9 mouse cellular contexts compared by ENCODE assay signal in genomic region chr1:91539246-91539645, GRCm38 (mm10). TPM values are rescaled to one million over a fixed set of nuclear protein-coding genes. Genes with fewer than 3 reads are reported as not detected.
DNase-seq lines count a peak whose midpoint lies in the region; ATAC-seq and TF ChIP-seq lines count a peak whose summit lies in the region.
"Had no signal": no experiment of that assay in that cellular context is flagged by ENCODE, and none has a peak within 500 bp of the region (broad histone marks: within the 10 kb centered on the region; RNA-seq: fewer than 3 reads in every experiment).

No protein-coding gene starts in this region.

- H3K4me3 ChIP-seq in gastrocnemius, adult 2 months = peak overlapping the region; percentile 96
- no peak overlapping the region for H3K4me3 ChIP-seq in bone marrow, adult 2 months (replicated peaks; ENCODE audit: control insufficient read depth, low read depth, low read length)
- H3K4me3 ChIP-seq in hindbrain, embryonic 14.5 days (replicated peaks; ENCODE audit: low read length) = 0 out of 2 replicates have a peak overlapping the region, but pooled peaks have one; percentile 93

- TF ChIP-seq POLR2A in bone marrow, adult 2 months (IDR thresholded peaks at IDR 0.05; ENCODE audit: borderline replicate concordance, control insufficient read depth, low read depth, low read length) = no peak

- peaks cover 25% of the 10 kb centered on the region for H3K27me3 ChIP-seq in hindbrain, embryonic 14.5 days (ENCODE audit: control insufficient read depth, insufficient read depth, low read length)

- H3K4me2 ChIP-seq in hindbrain, embryonic 14.5 days (replicated peaks) = peak overlapping the region; percentile 98

- H3K9ac ChIP-seq in hindbrain, embryonic 14.5 days = no peak overlapping the region; the same call in 1 of the 2 replicates

- H3K4me1 ChIP-seq in bone marrow, adult 2 months (ENCODE audit: control insufficient read depth, insufficient read depth, low read length) = no peaks in the 10 kb centered on the region; the same call in 1 of the 2 replicates
- peaks cover 20% of the 10 kb centered on the region for H3K4me1 ChIP-seq in hindbrain, embryonic 14.5 days (replicated peaks; ENCODE audit: control insufficient read depth, insufficient read depth, low read length)

- TF ChIP-seq CTCF in gastrocnemius, adult 2 months (IDR thresholded peaks at IDR 0.05) = no peak
- TF ChIP-seq CTCF in bone marrow, adult 2 months (IDR thresholded peaks at IDR 0.05; ENCODE audit: control insufficient read depth, insufficient read depth, low read length) = no peak

- H3K27ac ChIP-seq in gastrocnemius, adult 2 months = no peak overlapping the region; the same call in 1 of the 2 replicates
- H3K27ac ChIP-seq in bone marrow, adult 2 months (ENCODE audit: control insufficient read depth, insufficient read depth, low read depth, low read length, poor library complexity) = peak overlapping the region; percentile 91
- H3K27ac ChIP-seq in hindbrain, embryonic 14.5 days = no peak overlapping the region

- 32% methylated on average over 6 of the region's 6 CpGs for WGBS in bone marrow, adult 2 months
- whole genome bisulfite sequencing in hindbrain, embryonic 14.5 days = 40% methylated on average over 6 of the region's 6 CpGs

- H3K9me3 ChIP-seq in hindbrain, embryonic 14.5 days (ENCODE audit: control insufficient read depth, low read length) = no peaks in the 10 kb centered on the region

- DNase-seq in gastrocnemius, adult 2 months = no peak
- DNase-seq in gastrocnemius, postnatal 36 days = no peak
- no peak for DNase-seq in hindbrain, embryonic 14.5 days (ENCODE audit: low spot score)
- DNase-seq in MN1 (ENCODE audit: low spot score) = no peak
- no peak for DNase-seq in left cerebral cortex, postnatal 36 days (ENCODE audit: low spot score in 2 of 2)
- DNase-seq: adrenal gland, postnatal 25 days had no signal

- ATAC-seq in hindbrain, embryonic 14.5 days (ENCODE audit: low FRiP score) = no peak
- peak; percentile 5; the same call in 1 of the 2 replicates for ATAC-seq in megakaryocyte-erythroid progenitor cell, adult 5-6 weeks (replicated peaks; ENCODE audit: low FRiP score, low TSS enrichment, poor library complexity, severe bottlenecking)
- no peak for ATAC-seq in activated CD4-positive, CD25-positive, alpha-beta regulatory T cell, adult 4 months

- H3K36me3 ChIP-seq in hindbrain, embryonic 14.5 days (replicated peaks; ENCODE audit: control insufficient read depth, insufficient read depth) = peaks cover 3% of the 10 kb centered on the region

- intact Hi-C loops in gastrocnemius, adult 2 months (cut with DNase I) = no loop called here
- intact Hi-C loops in gastrocnemius, postnatal 36 days (cut with DNase I) = no loop called here
- intact Hi-C loops in left cerebral cortex, postnatal 36 days (cut with DNase I) = loop anchor here (10.0 kb wide), 1 partner anchor 336 kb away; no protein-coding TSS in a partner anchor

RNA-seq across cellular contexts. Expression of gene Asb1, which starts 1.1 kb away (rescaled TPM):
- total RNA-seq in gastrocnemius, adult 2 months (2021) = 10 to 100 TPM; 13.9 to 16.6 TPM
- total RNA-seq in gastrocnemius, postnatal 36 days (2021) = 10 to 100 TPM; 11.9 to 12.7 TPM
- polyA plus RNA-seq in bone marrow, adult 2 months (2011; ENCODE audit: insufficient read depth, insufficient read length, low replicate concordance, missing spikeins) = 25.8 and 40.9 TPM in 2 replicates
- polyA plus RNA-seq in hindbrain, embryonic 14.5 days (2014; fragmentation: Nextera tagmentation; extraction: Ambion mirVana) = 15.7 and 16.7 TPM in 2 replicates
- 10.9 and 11.9 TPM in 2 replicates for total RNA-seq in megakaryocyte-erythroid progenitor cell, adult 5-6 weeks (2014; fragmentation: Nextera tagmentation)
- 13.1 and 20.5 TPM in 2 replicates for total RNA-seq in megakaryocyte-erythroid progenitor cell, adult 5-6 weeks (2017)
- 1 to 10 TPM; 2.3 to 2.8 TPM for polyA plus RNA-seq in activated CD4-positive, CD25-positive, alpha-beta regulatory T cell, adult 4 months (2017; shearing (Covaris generic))
- 10 to 100 TPM; 35.3 to 42.9 TPM for total RNA-seq in left cerebral cortex, postnatal 36 days (2021)

RNA-seq across cellular contexts. Expression of gene Traf3ip1, which starts 44.8 kb away (rescaled TPM):
- total RNA-seq in gastrocnemius, adult 2 months (2021) = 1 to 10 TPM; 3.3 to 4.1 TPM
- 1 to 10 TPM; 2.7 to 3.4 TPM for total RNA-seq in gastrocnemius, postnatal 36 days (2021)
- 2.7 and 6.8 TPM in 2 replicates for polyA plus RNA-seq in bone marrow, adult 2 months (2011; ENCODE audit: insufficient read depth, insufficient read length, low replicate concordance, missing spikeins)
- 6.5 and 7.6 TPM in 2 replicates for polyA plus RNA-seq in hindbrain, embryonic 14.5 days (2014; fragmentation: Nextera tagmentation; extraction: Ambion mirVana)
- 7.0 and 12.1 TPM in 2 replicates for total RNA-seq in megakaryocyte-erythroid progenitor cell, adult 5-6 weeks (2014; fragmentation: Nextera tagmentation)
- 7.1 and 10.1 TPM in 2 replicates for total RNA-seq in megakaryocyte-erythroid progenitor cell, adult 5-6 weeks (2017)
- 1 to 10 TPM; 3.0 to 3.1 TPM for polyA plus RNA-seq in activated CD4-positive, CD25-positive, alpha-beta regulatory T cell, adult 4 months (2017; shearing (Covaris generic))
- total RNA-seq in left cerebral cortex, postnatal 36 days (2021) = 10 to 100 TPM; 14.0 to 16.1 TPM
